Mouse (Mus musculus) spleen, embryonic (tissue): ENCODE measurements around the gene Zfp94.
"Not testable (repeated sequence)": the region's sequence is repeated elsewhere in the genome, so short reads cannot be mapped to it uniquely, and the experiment has no call there.

Experiments used
- CTCF ChIA-PET: fragments of 350-600 bp; sonication (Branson Sonifier 250); formaldehyde crosslinking; loops from one replicate; lab custom pipeline; 2022; lab: Charles Lee

Zfp94 gene

DNA sequence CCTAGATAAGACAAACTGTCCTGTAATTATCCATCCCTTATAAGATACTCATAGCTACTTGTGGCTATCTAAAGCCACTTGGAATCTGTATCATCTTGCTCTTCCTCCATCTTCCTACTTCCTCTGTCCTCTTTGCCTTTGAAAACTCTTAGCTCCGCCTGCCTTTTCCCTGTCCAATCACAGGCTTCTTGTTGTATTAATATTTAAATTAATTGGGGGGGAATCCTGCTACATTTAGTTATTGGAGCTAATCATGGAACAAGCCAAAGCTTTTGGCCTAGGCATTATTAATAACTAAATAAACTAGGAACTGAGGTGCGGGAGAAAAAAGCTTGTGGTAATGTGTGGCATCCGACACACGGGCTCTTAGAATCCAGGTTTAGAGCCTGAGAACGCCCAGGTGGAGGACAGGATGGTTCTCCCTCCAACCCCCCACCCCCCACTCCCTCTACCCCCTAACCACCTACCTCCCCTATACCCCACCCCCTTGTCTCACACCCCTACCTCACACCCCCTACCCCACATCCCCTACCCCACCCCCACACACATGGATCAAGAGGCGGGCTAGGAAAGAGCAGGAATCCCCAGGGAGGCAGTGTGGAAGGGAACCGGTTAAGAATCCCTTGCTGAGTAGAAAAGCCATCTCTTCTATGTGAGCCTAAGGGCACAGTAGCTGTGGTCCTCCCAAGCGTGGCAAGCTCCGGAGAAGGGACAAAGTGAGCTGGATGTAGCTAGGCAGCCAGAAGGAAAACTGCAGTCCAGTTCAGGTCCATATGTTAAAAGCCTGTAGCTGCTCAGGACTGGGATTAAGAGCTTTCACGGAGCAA lies 36.2 kb downstream of the Zfp94 start:
- CTCF ChIA-PET = no interaction called here

DNA sequence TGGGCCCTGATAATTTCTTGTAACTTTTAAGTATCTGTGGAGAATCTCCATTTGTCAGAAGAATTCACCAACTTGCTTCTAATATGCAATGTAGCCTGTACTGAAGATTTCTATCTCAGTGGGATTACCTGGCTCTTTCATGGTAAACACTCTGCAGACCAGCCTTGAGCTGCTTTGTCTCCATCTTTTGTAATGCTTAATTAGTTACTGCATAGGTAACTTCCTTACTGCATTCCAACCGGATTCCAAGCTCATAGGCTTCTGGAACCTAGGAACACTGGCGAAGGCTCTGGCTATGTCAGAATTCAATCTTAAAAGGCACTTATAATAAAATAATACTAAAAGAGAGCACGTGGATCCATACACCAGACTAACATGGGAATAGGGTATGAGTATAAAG lies 37.7 kb downstream of the Zfp94 start:
- CTCF ChIA-PET = not testable (repeated sequence)

DNA sequence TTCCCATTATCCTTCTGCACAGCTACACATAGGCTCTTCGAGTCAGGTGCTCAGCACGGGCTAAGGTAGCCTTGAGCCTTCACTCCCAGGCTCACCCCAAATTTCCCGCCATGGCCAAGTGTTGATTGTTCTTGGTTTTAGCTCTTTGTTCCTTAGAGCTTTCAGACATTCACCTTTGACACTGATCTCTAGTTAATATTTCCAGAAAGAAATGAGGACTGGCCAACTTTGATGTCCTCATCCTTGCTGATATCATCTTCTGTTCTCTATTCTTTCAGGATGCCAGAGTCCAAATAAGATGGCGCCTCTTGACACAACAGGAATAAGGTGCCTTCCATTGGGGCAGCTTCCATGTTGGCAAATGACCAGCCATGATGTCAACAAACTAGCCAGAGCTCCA lies 42.0 kb downstream of the Zfp94 start:
- CTCF ChIA-PET = no interaction called here

GRCm38 (mm10) chr7:24271191-24271590 lies 45.3 kb downstream of the Zfp94 start:
- CTCF ChIA-PET = no interaction called here

DNA sequence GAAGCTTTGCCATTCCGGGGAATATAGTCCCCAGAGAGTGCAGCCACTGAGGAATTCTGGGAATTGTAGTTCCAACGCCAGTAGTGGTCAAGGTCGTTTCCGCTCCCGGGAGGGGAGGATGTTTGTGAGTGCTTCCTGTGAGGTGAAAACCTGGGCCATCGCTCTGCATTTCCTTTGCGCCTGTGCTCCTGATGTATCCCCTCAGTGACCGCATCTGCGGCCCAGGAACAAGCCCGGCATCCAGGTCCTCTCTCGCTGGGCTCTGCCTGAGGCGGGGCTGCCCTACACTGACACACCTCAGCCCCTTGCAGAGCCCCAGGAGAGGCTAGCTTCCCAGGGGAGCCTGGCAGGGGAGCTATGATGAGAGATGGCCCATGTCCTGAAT lies 46.2 kb downstream of the Zfp94 start, which contains the start of gene Zfp93:
TSS of gene Zfp93 (plus strand) at position 133 of the 385 bp plus-strand sequence.
- CTCF ChIA-PET = interaction anchor here (0.5 kb wide), 1 partner anchor 91 kb away, joined by 3 read pairs; no protein-coding TSS in a partner anchor

GRCm38 (mm10) chr7:24269667-24270287 lies 46.7 kb downstream of the Zfp94 start:
- CTCF ChIA-PET = no interaction called here

- CTCF ChIA-PET = no interaction called here
Measured at GRCm38 (mm10) chr7:24269256-24269655, 47.2 kb downstream of the Zfp94 start.

DNA sequence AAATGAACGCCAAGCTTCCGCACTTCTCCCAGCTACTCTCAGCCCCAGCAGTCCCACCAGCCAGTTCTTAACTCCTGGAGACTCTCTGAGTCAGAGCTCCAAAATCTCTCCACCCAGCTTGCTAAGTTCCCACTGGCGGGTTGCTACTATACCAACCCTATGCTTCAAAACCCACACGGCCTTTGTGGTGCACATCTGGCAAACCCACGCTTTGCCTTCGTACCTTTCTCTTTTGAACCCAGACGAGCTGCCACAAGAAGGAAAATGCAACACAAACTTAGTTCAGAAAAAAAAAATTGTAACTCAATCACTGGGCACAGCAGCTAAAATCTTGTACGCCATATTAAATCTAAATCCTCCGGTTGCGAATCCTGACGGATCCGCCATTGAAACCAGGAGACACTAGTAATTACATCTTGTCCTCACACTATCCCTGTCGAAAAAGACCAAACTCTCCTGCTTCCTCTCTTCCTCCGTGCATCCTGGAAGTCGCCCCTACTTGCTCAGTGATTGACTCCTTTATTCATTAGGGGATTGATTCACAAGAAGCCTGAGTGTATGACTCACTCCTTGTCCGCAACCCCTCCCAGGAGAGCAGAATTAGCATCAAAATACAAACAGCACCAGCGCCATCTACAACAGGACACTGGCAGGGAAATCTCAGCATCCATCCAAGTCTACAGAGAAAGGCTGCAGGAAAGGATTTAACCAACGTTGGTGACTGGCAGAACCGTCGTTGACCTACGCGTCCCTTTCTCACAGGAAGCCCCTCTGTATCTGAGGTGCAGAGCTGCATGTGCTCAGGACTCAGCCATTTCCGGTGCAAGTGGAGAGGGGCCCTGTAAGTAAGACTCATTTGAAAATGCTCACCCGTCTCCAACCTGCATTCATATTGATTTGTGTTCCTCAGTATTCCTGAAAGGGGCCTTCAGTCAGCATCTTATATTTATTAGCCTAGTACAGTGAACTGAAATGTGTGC lies 48.0 kb downstream of the Zfp94 start:
- CTCF ChIA-PET = no interaction called here

- CTCF ChIA-PET = no interaction called here
Measured at GRCm38 (mm10) chr7:24260000-24260312, 56.5 kb downstream of the Zfp94 start.

GRCm38 (mm10) chr7:24259306-24259999 lies 57.0 kb downstream of the Zfp94 start:
- CTCF ChIA-PET = no interaction called here

GRCm38 (mm10) chr7:24254633-24255474 lies 61.6 kb downstream of the Zfp94 start, which contains the start of gene Zfp108:
Zfp108 (plus strand) TSS chr7:24254794.
- CTCF ChIA-PET = no interaction called here

- CTCF ChIA-PET = no interaction called here
Measured at GRCm38 (mm10) chr7:24253779-24254615, 62.5 kb downstream of the Zfp94 start.
